Mouse (Mus musculus) adipose tissue, adult 10 weeks (tissue): ENCODE measurements around the gene G530012D18Rik. TPM values are rescaled to one million over a fixed set of nuclear protein-coding genes. Genes with fewer than 3 reads are reported as not detected.

Source experiments
- polyA plus RNA-seq: library from polyadenylated mRNA; stranded (reverse); fragments of 350-450 nt; fragmentation: Illumina TruSeq; extraction: RNeasy Lipid Tissue Mini Kit (QIAGEN cat#74804); gene quantifications from one replicate; pipeline ENCODE4 v1.2.3, GENCODE M21; 2014; ENCODE audit warnings: low read depth, low replicate concordance

The G530012D18Rik gene
- not detected for polyA plus RNA-seq

DNA sequence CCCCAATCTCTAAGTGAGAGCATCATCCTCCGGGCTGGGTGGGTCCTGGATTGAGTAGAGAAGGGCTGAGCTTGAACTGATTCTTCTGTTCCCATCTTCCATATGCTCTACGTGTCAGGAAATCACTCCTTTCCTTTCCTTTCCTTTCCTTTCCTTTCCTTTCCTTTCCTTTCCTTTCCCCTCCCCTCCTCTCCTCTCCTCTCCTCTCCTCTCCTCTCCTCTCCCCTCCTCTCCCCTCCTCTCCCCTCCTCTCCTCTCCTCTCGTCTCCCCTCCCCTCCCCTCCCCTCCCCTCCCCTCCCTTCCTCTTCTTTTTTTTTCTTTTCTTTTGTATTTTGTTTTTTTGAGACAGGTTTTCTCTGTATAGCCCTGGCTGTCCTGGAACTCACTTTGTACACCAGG is at the start of gene G530012D18Rik:
G530012D18Rik (plus strand) TSS at position 301 of the 400 bp plus-strand sequence.

DNA sequence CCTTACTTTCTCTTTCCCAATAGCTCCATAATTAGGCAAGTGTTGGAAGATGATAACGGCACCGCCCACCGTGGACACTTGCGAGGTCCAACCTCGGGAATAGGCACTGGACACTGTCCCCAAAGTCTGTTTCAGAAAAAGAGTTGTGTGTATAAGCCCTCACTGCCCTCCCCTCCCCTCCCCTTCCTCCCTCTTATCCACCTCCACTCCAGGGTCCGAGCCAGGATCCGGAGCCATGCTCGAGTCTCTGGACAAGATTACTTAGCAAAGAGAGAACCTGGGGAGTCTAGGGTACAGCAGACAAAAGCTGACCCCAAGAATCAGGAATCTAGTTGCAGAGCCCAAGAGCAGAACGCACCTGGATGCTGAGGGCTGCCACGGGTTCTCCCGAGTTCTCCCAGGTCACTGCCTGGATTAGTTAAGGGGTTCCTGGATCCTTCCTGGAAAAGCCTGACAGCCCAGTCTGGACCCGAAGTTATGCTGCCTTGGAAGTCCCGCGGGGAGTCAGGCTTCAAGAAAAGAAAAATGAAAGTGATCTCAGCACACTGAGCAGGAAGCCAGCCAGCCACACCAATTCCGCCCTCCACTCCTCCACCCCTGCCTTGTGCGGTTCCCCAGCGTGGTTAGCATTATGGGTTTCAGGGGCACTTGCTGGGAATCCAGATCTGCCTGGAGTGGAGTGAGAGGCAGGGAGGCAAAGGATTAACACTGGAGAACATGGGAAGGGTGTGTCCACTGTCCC is 23.0 kb downstream of the G530012D18Rik start, which contains the start of gene Sp110:
Sp110 (minus strand) TSS at position 547 of the 742 bp plus-strand sequence.

DNA sequence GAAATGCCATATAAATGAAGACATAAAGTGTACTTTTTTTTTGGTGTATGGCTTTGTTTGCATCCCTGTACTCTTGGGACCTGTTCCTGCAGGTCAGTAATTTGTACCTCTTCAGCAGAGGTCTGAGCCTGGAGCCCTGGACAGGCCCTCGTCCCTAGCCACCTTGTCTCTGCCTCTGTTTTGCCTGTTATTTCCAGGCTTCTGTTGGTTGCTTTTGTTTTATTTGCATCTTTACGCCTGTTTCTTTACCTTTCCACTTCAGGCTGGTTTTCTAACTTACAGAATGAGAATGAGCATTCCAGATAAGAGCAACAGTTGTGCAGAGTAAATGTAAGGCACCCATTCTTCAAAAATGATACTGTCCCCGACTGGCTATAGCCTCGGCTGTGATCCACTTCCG is 24.6 kb downstream of the G530012D18Rik start, which contains the start of gene Sp140:
Sp140 (plus strand) TSS at position 301 of the 400 bp plus-strand sequence.

Other genes starting within 250 kb of the G530012D18Rik start
- 9.3 TPM for gene Sp110, start 23.1 kb downstream of the G530012D18Rik start, polyA plus RNA-seq
- gene Sp140, start 24.7 kb downstream of the G530012D18Rik start, polyA plus RNA-seq = 9.5 TPM
- 32.3 TPM for gene Sp100, start 74.3 kb downstream of the G530012D18Rik start, polyA plus RNA-seq
- gene A630001G21Rik, start 203.0 kb downstream of the G530012D18Rik start, polyA plus RNA-seq = 2.9 TPM
- gene Cab39, start 217.8 kb downstream of the G530012D18Rik start, polyA plus RNA-seq = 77.5 TPM